Mouse (Mus musculus) frontal cortex, postnatal 25 days (tissue): ENCODE results near the gene Hspb11.

Experiments
- DNase-seq, 2 experiments: peaks; one replicate each; pipeline ENCODE4 v3.0.0; 2022; ENCODE audit warnings: low spot score in 2 of 2

Hspb11 gene

GRCm38 (mm10) chr4:107313690-107314478 is 60.5 kb downstream of the Hspb11 start, which contains the start of gene Yipf1:
Gene Yipf1 (plus strand): TSS chr4:107314363.
- DNase-seq = peak; percentile 71 to 72

GRCm38 (mm10) chr4:107314479-107314805 is 61.0 kb downstream of the Hspb11 start:
- DNase-seq = no peak

GRCm38 (mm10) chr4:107318646-107319045 is 65.3 kb downstream of the Hspb11 start:
- no peak for DNase-seq

- no peak for DNase-seq
Observed at GRCm38 (mm10) chr4:107321041-107321440, 67.6 kb downstream of the Hspb11 start.

- no peak for DNase-seq
Observed at GRCm38 (mm10) chr4:107323113-107323512, 69.7 kb downstream of the Hspb11 start.

GRCm38 (mm10) chr4:107328530-107328929 is 75.1 kb downstream of the Hspb11 start:
- no peak for DNase-seq
